Mouse (Mus musculus): ENCODE measurements around the gene Prdx6b.

DNA sequence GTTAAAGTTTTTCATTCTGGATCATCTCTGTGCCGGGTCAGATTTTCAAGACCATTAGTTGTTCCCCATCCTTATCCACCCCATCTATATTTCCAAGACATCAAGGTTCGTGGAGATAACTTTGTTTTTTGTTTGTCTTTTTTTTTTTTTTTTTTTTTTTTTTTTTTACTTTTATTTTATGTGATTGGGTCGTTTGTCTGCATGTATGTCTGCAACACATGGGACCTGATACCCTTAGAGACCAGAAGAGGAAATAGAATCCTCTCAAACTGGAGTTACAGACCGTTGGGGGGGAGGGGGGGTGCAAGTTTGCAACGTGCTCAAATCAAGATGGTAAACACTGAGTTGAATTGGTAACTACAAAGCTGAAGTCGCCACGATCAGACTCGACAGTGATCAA lies at the start of gene Prdx6b:
- TF ChIP-seq POLR2A (IDR thresholded peaks at IDR 0.05; ENCODE audit: borderline replicate concordance, low read depth, low read length) (no peak), CTCF (IDR thresholded peaks at IDR 0.05; ENCODE audit: low read depth, low read length) (no peak)
